Mouse (Mus musculus) testis, adult 2 months (tissue): ENCODE results near the gene Creb5. TPM values are rescaled to one million over a fixed set of nuclear protein-coding genes. Genes with fewer than 3 reads are reported as not detected.

Experiments
- H3K27ac ChIP-seq: fragments of 200-500 bp; 2 replicates; pipeline ENCODE4 v1.5.1; 2012; ENCODE audit warnings: low read depth, low read length; ENCODE audit not compliant: control insufficient read depth, insufficient read depth
- H3K27me3 ChIP-seq: fragments of 200-500 bp; 2 replicates; pipeline ENCODE4 v1.6.1; 2012; ENCODE audit warnings: mild to moderate bottlenecking, low read length, moderate library complexity; ENCODE audit not compliant: control insufficient read depth, insufficient read depth
- H3K36me3 ChIP-seq: fragments of 200-500 bp; 2 replicates; pipeline ENCODE4 v1.6.1; 2012; ENCODE audit warnings: mild to moderate bottlenecking, low read length; ENCODE audit not compliant: control insufficient read depth, insufficient read depth
- H3K4me1 ChIP-seq: fragments of 200-500 bp; 2 replicates; pipeline ENCODE4 v1.6.1; 2012; ENCODE audit warnings: low read length; ENCODE audit not compliant: control insufficient read depth, insufficient read depth
- H3K4me3 ChIP-seq: fragments of 200-500 bp; 2 replicates; pipeline ENCODE4 v1.5.1; 2012; ENCODE audit warnings: low read depth, mild to moderate bottlenecking, low read length, moderate library complexity, mixed read lengths; ENCODE audit not compliant: control insufficient read depth
- CTCF ChIP-seq: fragments of 200-500 bp; IDR thresholded peaks from 2 replicates; pipeline ENCODE4 v1.5.1; 2012; ENCODE audit warnings: low read depth, mild to moderate bottlenecking, inconsistent platforms, low read length, moderate library complexity; ENCODE audit not compliant: control insufficient read depth, insufficient read depth, insufficient replicate concordance
- POLR2A ChIP-seq: fragments of 200-500 bp; IDR thresholded peaks from 2 replicates; pipeline ENCODE4 v1.6.1; 2012; ENCODE audit warnings: low read depth, mild to moderate bottlenecking, inconsistent platforms, low read length, moderate library complexity; ENCODE audit not compliant: control insufficient read depth
- polyA plus RNA-seq: library from polyadenylated mRNA; depleted of rRNA; stranded (reverse); fragments of >200 nt; gene quantifications from 2 replicates; pipeline ENCODE4 v1.2.3, GENCODE M21; 2012

Gene Creb5
- polyA plus RNA-seq, 1 experiment: 0.26 TPM

DNA sequence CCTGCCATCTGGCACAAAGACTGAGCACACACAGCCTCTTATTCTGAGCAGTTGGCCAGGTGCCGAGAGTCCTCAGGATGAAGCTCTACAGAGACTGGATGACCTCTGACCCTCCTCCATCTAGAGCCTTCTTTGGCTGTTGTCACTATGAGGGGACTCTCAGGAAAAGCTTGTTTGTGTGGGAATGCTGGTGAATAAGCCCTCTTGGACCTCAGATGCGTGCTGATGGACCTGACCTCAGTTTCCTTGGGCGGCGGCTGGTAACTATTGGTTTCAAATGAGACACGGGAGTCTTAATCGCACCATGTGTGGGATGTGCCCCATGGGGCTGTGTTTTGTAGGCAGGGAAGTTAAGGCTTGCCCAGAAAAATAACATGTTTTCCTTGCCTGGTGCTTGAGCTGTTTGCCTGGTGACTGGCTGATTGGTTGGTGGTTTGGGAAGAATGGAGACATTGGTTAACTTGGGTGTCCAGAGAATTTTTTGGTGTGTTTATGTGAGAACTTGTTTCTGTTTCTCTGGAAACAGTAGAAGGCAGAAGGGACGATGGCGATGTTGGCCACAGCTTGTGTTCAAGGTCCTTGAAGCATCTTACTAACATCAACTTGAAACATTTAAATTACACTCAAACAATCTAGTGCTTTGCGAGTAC, 65.4 kb downstream of the Creb5 start:
- TF ChIP-seq POLR2A: no peak
- no peak for TF ChIP-seq CTCF
- Histone ChIP-seq H3K27me3 (no peaks in the 10 kb centered on the region), H3K4me3 (no peak overlapping the region), H3K27ac (no peak overlapping the region), H3K36me3 (no peaks in the 10 kb centered on the region), H3K4me1 (no peaks in the 10 kb centered on the region)

DNA sequence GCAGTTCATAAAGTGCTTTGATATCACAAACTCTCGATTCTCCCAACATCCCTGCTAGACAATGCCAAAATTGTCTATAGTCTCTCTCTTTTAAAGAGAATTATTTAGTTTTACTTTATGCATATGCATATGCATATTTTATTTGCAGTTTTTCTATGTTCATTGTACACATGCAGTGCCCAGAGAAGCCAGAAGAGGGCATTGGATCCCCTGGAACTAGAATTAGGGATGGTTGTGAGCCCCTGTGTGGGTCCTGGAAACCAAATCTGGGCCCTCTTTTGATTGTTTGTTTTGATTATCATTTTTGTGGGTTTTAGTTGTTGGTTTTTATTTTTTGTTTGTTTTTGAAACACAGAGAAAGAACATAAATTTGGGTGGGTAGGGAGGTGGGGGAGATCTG, 69.3 kb downstream of the Creb5 start:
- no peak for TF ChIP-seq POLR2A
- no peak for TF ChIP-seq CTCF
- Histone ChIP-seq H3K27ac (no peak overlapping the region), H3K27me3 (no peaks in the 10 kb centered on the region)

DNA sequence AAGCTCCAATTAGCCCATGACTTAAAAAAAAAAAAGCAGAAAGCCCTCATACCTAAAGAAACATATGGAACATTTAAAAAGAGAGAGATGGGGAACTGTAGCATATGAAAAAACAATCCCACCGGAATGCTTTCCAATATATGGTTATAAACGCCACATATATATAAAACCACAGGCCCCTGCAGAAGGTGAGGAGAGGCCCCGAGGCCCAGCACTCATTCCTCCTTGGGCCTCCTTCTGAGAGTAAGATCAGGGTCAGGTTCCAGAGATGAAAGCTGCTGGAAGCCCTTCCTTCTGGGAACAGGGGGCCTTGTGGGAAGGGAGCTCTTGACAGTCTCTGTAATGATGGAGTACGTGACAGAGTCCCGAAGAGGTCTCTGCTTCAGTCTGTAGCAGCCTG, 76.5 kb downstream of the Creb5 start:
- H3K4me3 ChIP-seq: no peak overlapping the region
- H3K36me3 ChIP-seq: no peaks in the 10 kb centered on the region
- H3K4me1 ChIP-seq: no peaks in the 10 kb centered on the region
- no peak overlapping the region for H3K27ac ChIP-seq
- no peaks in the 10 kb centered on the region for H3K27me3 ChIP-seq
- TF ChIP-seq CTCF: no peak
- TF ChIP-seq POLR2A: no peak

More for the DNA sequence above, 69.3 kb downstream of the Creb5 start:
- H3K4me3 ChIP-seq: no peak overlapping the region
- H3K36me3 ChIP-seq: no peaks in the 10 kb centered on the region
- no peaks in the 10 kb centered on the region for H3K4me1 ChIP-seq

DNA sequence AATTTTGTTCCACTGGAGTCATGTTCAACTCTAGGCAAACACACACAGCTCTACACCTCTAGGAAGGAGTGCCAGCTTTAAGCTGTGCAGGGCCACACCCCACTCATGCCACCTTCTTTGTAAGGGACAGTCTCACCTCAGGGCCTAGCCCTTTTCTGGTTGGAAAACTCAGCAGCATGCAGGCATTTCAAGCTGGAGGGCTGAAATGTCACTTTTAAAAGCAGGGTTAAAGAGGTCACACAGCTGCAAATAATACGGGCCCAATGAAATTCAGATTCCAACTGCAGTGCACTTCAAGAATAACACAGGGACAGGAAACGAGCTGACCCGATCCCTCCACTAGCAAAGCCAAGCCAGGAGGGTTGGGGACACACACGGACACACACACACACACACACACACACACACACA, 76.9 kb downstream of the Creb5 start:
- TF ChIP-seq CTCF (no peak), POLR2A (no peak)
- Histone ChIP-seq H3K27me3 (no peaks in the 10 kb centered on the region), H3K4me1 (no peaks in the 10 kb centered on the region), H3K36me3 (no peaks in the 10 kb centered on the region), H3K27ac (no peak overlapping the region), H3K4me3 (no peak overlapping the region)

DNA sequence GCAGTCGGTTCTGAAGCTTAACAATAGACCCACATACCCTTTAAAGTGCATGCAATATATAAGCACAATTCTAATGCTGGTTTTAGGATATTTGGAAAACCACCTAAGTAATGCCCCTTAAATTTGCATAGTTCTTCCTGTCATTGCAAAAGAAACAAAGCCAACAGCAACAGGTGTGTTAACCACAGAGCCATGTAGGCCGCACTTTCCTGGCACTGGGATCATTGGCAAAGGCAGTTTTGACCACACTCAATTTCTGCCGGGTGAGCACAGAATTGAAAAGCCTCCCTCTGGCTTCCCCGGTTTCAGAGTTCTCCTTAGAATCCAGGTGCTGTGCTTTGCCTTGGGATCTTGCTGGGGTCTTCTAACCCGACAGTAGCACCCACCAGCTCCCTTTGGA, 82.1 kb downstream of the Creb5 start:
- TF ChIP-seq POLR2A: no peak
- no peak for TF ChIP-seq CTCF
- H3K27me3 ChIP-seq: no peaks in the 10 kb centered on the region
- no peaks in the 10 kb centered on the region for H3K4me1 ChIP-seq
- H3K4me3 ChIP-seq: no peak overlapping the region
- H3K27ac ChIP-seq: no peak overlapping the region
- no peaks in the 10 kb centered on the region for H3K36me3 ChIP-seq

DNA sequence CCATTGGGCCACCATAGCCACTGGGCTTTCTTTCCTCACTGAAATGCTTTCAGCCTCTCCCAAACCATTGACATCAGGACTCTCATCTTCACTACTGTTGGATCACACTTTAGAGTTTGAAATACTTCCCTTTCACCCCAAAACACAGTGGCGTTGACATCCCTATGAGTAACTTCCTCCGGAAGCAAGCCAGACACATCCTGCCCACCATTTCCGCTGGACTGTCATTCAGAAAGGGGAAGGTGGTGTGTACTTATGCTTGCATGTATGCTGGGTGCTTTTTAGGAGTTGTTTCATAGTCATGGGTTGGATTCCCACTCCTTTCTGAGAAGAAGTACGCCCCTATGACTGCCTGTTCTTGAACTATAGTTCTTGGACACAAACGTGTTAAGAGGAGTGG, 82.9 kb downstream of the Creb5 start:
- no peak for TF ChIP-seq CTCF
- no peak for TF ChIP-seq POLR2A
- Histone ChIP-seq H3K4me1 (no peaks in the 10 kb centered on the region), H3K27ac (no peak overlapping the region), H3K27me3 (no peaks in the 10 kb centered on the region), H3K36me3 (no peaks in the 10 kb centered on the region), H3K4me3 (no peak overlapping the region)

DNA sequence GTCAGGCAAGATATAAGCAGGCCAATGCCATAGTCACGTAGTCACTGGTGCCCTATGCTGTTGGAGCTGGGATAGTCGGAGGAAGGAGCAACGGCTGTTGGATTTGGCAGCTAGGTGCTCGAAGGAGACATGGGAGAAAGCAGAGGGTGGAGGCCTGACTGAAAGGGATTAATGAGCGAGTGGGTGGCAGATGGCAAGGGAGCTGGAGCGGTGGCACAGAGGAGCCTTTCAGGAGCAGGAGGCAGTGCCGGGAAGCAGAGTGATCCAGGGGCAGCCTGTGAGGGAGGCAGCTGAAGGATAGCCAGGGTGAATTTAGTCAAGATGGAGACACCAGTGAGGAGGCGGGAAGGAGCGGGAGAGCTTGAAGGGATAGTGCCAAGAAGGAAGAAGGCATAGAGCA, 84.9 kb downstream of the Creb5 start:
- H3K27me3 ChIP-seq: no peaks in the 10 kb centered on the region
- no peak overlapping the region for H3K27ac ChIP-seq
- no peak overlapping the region for H3K4me3 ChIP-seq
- no peaks in the 10 kb centered on the region for H3K4me1 ChIP-seq
- TF ChIP-seq POLR2A: no peak
- TF ChIP-seq CTCF: no peak
- no peaks in the 10 kb centered on the region for H3K36me3 ChIP-seq
